Mouse (Mus musculus) cortical plate, adult 2 months (tissue): ENCODE results near the gene Jarid2.

Experiments
- CTCF ChIP-seq: fragments of 200-500 bp; IDR thresholded peaks from 2 replicates; pipeline ENCODE4 v1.5.1; 2011; ENCODE audit warnings: mild to moderate bottlenecking, control low read depth, low read length; ENCODE audit not compliant: insufficient read depth; ENCODE audit errors: extremely low read depth
- POLR2A ChIP-seq: fragments of 200-500 bp; IDR thresholded peaks from 2 replicates; pipeline ENCODE4 v1.6.1; 2011; ENCODE audit warnings: mild to moderate bottlenecking, low read length, control low read depth; ENCODE audit not compliant: insufficient read depth; ENCODE audit errors: extremely low read depth

GRCm38 (mm10) chr13:44697628-44698027 lies 31.6 kb upstream of the Jarid2 start:
- TF ChIP-seq POLR2A (no peak), CTCF (no peak)
